Mouse (Mus musculus): Measurements from ENCODE around the gene Ifitm6. TPM values are rescaled to one million over a fixed set of nuclear protein-coding genes. Genes with fewer than 3 reads are reported as not detected.
A peak's percentile ranks its signal among the peaks of the same experiment; 100 is the strongest.

Gene Ifitm6
- polyA plus RNA-seq, 1 experiment = 5.9 TPM

DNA sequence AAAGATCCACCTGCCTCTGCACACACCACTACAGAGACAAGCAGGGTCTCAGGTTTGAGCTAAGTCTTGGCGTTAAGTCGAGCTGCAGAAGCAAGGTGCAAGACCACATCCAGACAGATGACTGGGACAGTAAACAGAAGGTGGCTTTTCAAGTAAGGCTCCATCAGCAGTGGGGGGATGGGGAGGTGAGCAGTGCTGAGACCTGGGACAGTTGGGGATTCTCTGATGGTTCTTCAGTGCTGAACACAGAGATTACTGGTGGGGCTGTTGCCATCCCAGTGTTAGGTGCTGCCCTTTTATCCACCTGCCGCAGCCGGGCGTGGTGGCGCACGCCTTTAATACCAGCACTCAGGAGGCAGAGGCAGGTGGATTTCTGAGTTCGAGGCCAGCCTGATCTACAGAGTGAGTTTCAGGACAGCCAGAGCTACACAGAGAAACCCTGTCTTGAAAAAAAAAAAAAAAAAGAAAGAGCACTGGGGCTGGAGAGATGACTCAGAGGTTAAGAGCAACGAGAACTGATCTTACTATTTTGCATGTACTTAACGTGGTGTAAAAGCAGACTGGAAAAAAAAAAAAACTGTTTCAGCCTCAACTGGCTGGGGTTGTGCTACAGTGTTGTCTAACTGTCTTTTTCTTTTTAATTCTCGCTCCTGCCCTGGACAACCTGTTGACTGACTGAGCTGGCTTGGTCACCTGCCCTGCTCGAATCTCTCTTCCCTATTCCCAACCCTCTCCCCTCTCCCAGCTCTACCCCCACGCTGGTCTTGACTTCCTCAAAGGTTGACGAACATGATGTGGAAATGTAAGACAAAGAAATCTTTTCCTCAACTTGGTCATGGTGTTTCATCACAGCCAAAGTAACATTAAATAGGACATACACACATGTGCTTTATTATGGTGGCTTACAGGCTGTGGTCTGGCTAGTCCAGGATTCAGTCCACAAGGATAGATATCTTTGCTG is 4.0 kb upstream of the Ifitm6 start:
- H3K4me1 ChIP-seq (replicated peaks; ENCODE audit: control insufficient read depth, insufficient read depth, low read length) = no peaks in the 10 kb centered on the region
- 78% methylated on average over 14 of the region's 14 CpGs for WGBS
- TF ChIP-seq CTCF (IDR thresholded peaks at IDR 0.05; ENCODE audit: borderline replicate concordance, control insufficient read depth, extremely low read depth, insufficient read depth, low read length, poor library complexity) (no peak), POLR2A (IDR thresholded peaks at IDR 0.05; ENCODE audit: control insufficient read depth, extremely low read depth, insufficient read depth, low read length, poor library complexity) (no peak)
- no peak for DNase-seq
- no peaks in the 10 kb centered on the region for H3K36me3 ChIP-seq (ENCODE audit: control insufficient read depth, insufficient read depth, low read length)
- no peaks in the 10 kb centered on the region for H3K27me3 ChIP-seq (ENCODE audit: control insufficient read depth, insufficient read depth, low read length)
- no peak overlapping the region for H3K4me3 ChIP-seq (ENCODE audit: control insufficient read depth, insufficient read depth, low read length)
- H3K27ac ChIP-seq (ENCODE audit: control insufficient read depth, insufficient read depth, low read length) = no peak overlapping the region

DNA sequence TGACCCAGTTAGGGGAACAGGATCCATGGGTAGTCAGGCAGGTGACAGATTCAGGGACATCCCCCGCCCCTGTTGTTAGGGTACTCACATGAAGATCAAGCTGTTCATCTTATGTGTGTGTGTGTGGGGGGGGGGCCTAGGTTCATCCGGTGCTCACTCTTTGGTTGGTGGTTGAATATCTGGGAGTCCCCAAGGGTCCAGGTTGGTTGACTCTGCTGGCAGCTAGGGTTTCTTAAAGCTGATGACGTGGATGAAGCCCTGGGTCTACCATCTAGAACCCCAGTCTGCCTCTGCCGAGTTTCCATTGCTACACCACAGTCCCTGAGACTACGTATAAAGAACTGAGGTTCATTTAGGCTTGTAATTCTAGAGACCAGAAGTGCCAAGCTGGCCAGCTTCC is 1.3 kb upstream of the Ifitm6 start:
- Histone ChIP-seq H3K27me3 (ENCODE audit: control insufficient read depth, insufficient read depth, low read length) (no peaks in the 10 kb centered on the region), H3K36me3 (ENCODE audit: control insufficient read depth, insufficient read depth, low read length) (no peaks in the 10 kb centered on the region), H3K4me3 (ENCODE audit: control insufficient read depth, insufficient read depth, low read length) (no peak overlapping the region), H3K4me1 (replicated peaks; ENCODE audit: control insufficient read depth, insufficient read depth, low read length) (no peaks in the 10 kb centered on the region), H3K27ac (ENCODE audit: control insufficient read depth, insufficient read depth, low read length) (no peak overlapping the region)
- 96% methylated on average over 5 of the region's 5 CpGs for WGBS
- no peak for TF ChIP-seq CTCF (IDR thresholded peaks at IDR 0.05; ENCODE audit: borderline replicate concordance, control insufficient read depth, extremely low read depth, insufficient read depth, low read length, poor library complexity)
- no peak for DNase-seq

DNA sequence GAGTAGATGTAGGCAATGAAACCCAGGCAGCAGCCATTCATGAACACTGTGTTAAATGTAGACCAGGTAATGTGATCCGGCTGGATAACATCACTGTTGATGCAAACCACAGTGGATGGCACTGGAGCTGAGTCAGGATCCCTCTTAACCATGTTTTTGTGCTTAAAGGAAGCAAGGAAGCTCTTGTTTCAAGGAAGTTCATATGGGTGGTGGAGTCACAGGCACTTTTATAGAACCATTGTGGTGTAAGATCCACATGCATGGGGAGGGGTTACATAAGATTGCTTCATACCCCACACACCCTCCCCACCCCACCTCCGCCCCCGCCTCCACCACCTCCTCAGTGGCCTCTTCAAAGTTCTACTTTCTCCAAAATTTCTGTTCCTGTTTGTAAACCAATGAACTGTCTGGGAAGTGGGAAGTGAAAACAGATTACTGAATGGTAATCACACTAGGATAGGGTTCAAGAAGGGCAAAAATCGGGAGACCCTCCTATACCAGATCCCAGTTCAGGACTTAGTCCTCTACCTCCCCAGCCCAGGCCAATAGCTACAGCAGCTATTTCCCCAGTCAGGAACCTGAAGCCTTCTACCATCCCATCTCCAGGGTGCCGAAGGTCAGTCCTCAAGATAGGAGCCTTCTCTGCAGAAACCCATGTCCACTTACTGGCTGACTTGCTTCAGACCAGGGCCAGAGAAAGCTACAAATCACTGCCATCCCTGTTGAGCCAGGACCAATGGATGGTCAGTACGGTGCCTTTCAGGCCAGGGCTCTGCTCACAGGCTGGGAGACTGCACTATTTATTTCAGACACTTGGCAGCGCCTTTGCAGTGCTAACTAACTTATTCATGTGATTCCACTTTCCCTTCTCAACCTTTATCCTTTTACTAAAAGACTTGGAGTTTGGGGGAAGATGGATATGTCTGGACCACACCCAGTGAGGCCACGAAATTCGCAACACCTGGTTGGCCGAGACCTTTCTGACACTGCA is 722 bp downstream of the Ifitm6 start:
- no peaks in the 10 kb centered on the region for H3K27me3 ChIP-seq (ENCODE audit: control insufficient read depth, insufficient read depth, low read length)
- H3K4me1 ChIP-seq (replicated peaks; ENCODE audit: control insufficient read depth, insufficient read depth, low read length) = no peaks in the 10 kb centered on the region
- no peak overlapping the region for H3K4me3 ChIP-seq (ENCODE audit: control insufficient read depth, insufficient read depth, low read length)
- H3K36me3 ChIP-seq (ENCODE audit: control insufficient read depth, insufficient read depth, low read length) = no peaks in the 10 kb centered on the region
- H3K27ac ChIP-seq (ENCODE audit: control insufficient read depth, insufficient read depth, low read length) = no peak overlapping the region
- TF ChIP-seq CTCF (IDR thresholded peaks at IDR 0.05; ENCODE audit: borderline replicate concordance, control insufficient read depth, extremely low read depth, insufficient read depth, low read length, poor library complexity) = no peak
- TF ChIP-seq POLR2A (IDR thresholded peaks at IDR 0.05; ENCODE audit: control insufficient read depth, extremely low read depth, insufficient read depth, low read length, poor library complexity) = no peak
- DNase-seq = no peak
- WGBS = 89% methylated on average over 10 of the region's 10 CpGs

DNA sequence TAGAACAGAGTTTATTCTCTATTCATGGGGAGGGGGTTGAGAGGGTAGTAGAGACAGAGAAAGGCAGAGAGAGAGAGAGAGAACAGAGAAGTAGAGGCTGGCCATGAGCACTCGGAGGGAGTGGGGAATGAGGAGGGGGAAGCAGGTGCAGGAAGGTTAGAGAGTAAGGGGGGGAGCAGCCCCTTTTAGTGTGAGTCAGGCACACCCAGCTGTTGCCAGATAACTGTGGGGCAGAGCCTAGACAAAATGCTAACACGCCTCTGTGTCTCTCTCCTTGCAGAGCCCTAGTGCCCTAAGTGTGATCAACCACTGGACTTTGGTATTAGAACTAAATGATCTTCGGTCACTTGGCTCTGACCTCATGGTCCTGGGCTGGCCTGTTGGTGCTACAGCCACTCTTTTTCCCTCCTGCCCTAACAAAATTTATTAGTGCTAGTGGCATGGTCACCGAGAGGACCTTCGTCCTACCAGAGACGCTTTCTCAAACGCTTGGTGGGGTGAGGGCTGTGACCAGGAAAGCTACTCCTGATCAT is 6.4 kb downstream of the Ifitm6 start:
- no peak overlapping the region for H3K4me3 ChIP-seq (ENCODE audit: control insufficient read depth, insufficient read depth, low read length)
- no peak for DNase-seq
- no peaks in the 10 kb centered on the region for H3K36me3 ChIP-seq (ENCODE audit: control insufficient read depth, insufficient read depth, low read length)
- H3K27ac ChIP-seq (ENCODE audit: control insufficient read depth, insufficient read depth, low read length) = no peak overlapping the region
- TF ChIP-seq POLR2A (IDR thresholded peaks at IDR 0.05; ENCODE audit: control insufficient read depth, extremely low read depth, insufficient read depth, low read length, poor library complexity) = no peak
- no peak for TF ChIP-seq CTCF (IDR thresholded peaks at IDR 0.05; ENCODE audit: borderline replicate concordance, control insufficient read depth, extremely low read depth, insufficient read depth, low read length, poor library complexity)
- 77% methylated on average over 7 of the region's 7 CpGs for WGBS
- peaks cover 26% of the 10 kb centered on the region for H3K4me1 ChIP-seq (replicated peaks; ENCODE audit: control insufficient read depth, insufficient read depth, low read length)
- H3K27me3 ChIP-seq (ENCODE audit: control insufficient read depth, insufficient read depth, low read length) = no peaks in the 10 kb centered on the region

DNA sequence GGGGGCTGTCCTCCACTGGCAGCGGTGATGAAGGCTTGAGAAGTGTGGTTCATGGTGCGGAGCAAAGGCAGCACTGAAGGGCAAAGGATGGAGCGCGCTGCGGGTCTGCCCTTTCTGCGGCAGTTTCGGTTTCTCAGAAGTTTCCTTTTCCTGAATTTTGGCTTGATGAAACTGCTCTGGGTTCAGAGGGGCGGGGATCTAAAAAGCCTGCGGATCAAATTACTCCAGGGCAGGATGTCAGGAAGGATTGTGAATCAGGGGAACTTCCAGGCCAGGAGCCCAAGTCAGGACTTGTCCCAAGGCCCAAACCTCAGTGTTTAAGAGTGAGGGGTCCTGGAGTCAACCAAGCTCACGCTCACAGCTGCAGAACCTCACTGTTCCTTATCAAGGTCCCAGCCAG is 7.1 kb downstream of the Ifitm6 start, which contains the start of gene Ifitm3:
Ifitm3 (minus strand) TSS at position 178 of the 400 bp plus-strand sequence.
- Histone ChIP-seq H3K4me1 (replicated peaks; ENCODE audit: control insufficient read depth, insufficient read depth, low read length) (peaks cover 26% of the 10 kb centered on the region), H3K27ac (ENCODE audit: control insufficient read depth, insufficient read depth, low read length) (no peak within 1 kb of the TSS), H3K27me3 (ENCODE audit: control insufficient read depth, insufficient read depth, low read length) (no peaks in the 10 kb centered on the region), H3K36me3 (ENCODE audit: control insufficient read depth, insufficient read depth, low read length) (no peaks in the 10 kb centered on the region), H3K4me3 (ENCODE audit: control insufficient read depth, insufficient read depth, low read length) (peak within 1 kb of the TSS; percentile 39)
- 8% methylated on average over 10 of the region's 10 CpGs for WGBS
- no peak for DNase-seq
- TF ChIP-seq CTCF (IDR thresholded peaks at IDR 0.05; ENCODE audit: borderline replicate concordance, control insufficient read depth, extremely low read depth, insufficient read depth, low read length, poor library complexity) = no peak

DNA sequence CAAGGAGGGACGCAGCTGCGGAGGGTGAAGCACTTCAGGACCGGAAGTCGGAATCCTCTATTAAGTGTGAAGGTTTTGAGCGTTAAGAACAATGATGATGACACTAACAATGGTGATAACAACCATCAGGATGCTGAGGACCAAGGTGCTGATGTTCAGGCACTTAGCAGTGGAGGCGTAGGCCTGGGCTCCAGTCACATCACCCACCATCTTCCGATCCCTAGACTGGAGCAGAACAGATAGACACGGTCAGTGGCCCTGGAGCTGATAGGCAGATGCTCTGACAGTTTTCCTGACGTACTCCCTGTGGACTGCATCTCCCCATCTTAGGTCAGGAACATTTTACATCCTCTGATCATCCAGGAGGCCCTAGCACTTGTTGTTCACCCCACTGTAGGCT is 8.1 kb downstream of the Ifitm6 start:
- no peaks in the 10 kb centered on the region for H3K36me3 ChIP-seq (ENCODE audit: control insufficient read depth, insufficient read depth, low read length)
- peaks cover 26% of the 10 kb centered on the region for H3K4me1 ChIP-seq (replicated peaks; ENCODE audit: control insufficient read depth, insufficient read depth, low read length)
- 55% methylated on average over 9 of the region's 9 CpGs for WGBS
- no peak for DNase-seq
- no peaks in the 10 kb centered on the region for H3K27me3 ChIP-seq (ENCODE audit: control insufficient read depth, insufficient read depth, low read length)
- no peak overlapping the region for H3K27ac ChIP-seq (ENCODE audit: control insufficient read depth, insufficient read depth, low read length)
- no peak for TF ChIP-seq POLR2A (IDR thresholded peaks at IDR 0.05; ENCODE audit: control insufficient read depth, extremely low read depth, insufficient read depth, low read length, poor library complexity)
- TF ChIP-seq CTCF (IDR thresholded peaks at IDR 0.05; ENCODE audit: borderline replicate concordance, control insufficient read depth, extremely low read depth, insufficient read depth, low read length, poor library complexity) = no peak
- H3K4me3 ChIP-seq (ENCODE audit: control insufficient read depth, insufficient read depth, low read length) = no peak overlapping the region
